Mouse (Mus musculus) spleen, adult 2 months (tissue): Measurements from ENCODE around the gene Cd3g.

Experiments used
- CTCF ChIP-seq: fragments of 200-500 bp; IDR thresholded peaks from 2 replicates; pipeline ENCODE4 v1.5.1; 2011; ENCODE audit warnings: mild to moderate bottlenecking, inconsistent platforms; ENCODE audit not compliant: insufficient read depth, insufficient read length, insufficient replicate concordance; ENCODE audit errors: extremely low read depth
- POLR2A ChIP-seq: fragments of 200-500 bp; IDR thresholded peaks from 2 replicates; pipeline ENCODE4 v1.6.1; 2011; ENCODE audit warnings: low read depth, low read length, inconsistent platforms

- TF ChIP-seq CTCF (no peak), POLR2A (no peak)
These were observed 14.7 kb upstream of the Cd3g start for GRCm38 (mm10) chr9:44994962-44995361.
